Mouse (Mus musculus): ENCODE measurements at regions not wholly inside any gene's neighbourhood (a gene's known extent, or its start where the extent isn't known, plus 50 kb on each side); places are given as distances from the start of the nearest gene placed in this dataset.

GRCm38 (mm10) chr4:10670846-10671428 lies 203.4 kb upstream of the 2610301B20Rik start:
- no peak for DNase-seq (ENCODE audit: low read depth, low spot score)

DNA sequence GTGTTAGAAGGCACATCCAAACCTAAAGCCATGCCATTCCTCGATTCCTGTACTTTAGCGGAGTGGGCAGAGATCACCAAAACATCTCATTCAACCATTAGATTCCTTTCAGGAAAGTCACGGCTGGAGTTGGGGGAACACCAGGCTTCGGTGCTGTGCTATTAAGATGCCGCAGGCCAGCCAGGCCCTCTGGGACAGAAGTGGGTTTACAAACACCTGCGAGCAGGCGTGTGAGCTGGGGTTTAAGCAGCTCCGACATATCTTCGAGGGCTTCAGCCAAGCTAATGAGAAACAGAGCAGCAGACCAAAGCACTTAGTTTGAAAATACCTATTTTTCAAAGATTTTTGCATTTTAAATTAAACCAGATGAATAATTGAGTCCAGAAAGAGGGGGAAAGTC lies 183.2 kb upstream of the 2610301B20Rik start:
- DNase-seq (ENCODE audit: low read depth, low spot score), result no peak

- no peak for DNase-seq (ENCODE audit: low read depth, low spot score)
These were observed 181.4 kb upstream of the 2610301B20Rik start for GRCm38 (mm10) chr4:10692860-10693259.

DNA sequence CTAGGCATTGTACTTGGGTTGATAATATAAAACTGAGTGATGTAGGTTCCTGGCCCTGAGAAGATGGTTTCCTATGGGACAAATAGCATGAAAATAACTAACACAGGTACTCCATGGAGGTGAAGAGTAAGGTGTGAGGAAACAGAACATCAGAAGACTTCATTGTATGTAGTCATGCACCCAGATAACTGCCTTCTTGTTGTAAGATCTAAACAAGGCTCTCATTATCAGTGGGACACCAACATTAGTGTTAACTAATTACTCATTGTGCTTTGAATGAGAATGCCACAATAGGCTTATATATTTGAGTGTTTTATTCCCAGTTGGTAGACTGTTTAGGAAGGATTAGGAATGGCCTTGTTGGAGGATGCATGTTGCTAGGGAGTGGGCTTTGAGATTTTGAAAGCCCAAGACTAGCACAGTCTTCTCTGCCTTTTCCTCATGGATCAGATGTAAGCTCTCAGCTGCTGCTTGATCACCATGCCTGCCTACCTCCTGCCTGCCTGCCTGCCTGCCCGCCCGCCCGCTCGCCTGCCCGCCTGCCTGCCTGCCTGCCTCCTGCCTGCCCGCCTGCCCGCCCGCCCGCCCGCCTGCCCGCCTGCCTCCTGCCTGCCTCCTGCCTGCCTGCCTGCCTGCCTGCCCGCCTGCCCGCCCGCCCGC lies 180.7 kb upstream of the 2610301B20Rik start:
- DNase-seq (ENCODE audit: low read depth, low spot score), result peak; percentile 12

DNA sequence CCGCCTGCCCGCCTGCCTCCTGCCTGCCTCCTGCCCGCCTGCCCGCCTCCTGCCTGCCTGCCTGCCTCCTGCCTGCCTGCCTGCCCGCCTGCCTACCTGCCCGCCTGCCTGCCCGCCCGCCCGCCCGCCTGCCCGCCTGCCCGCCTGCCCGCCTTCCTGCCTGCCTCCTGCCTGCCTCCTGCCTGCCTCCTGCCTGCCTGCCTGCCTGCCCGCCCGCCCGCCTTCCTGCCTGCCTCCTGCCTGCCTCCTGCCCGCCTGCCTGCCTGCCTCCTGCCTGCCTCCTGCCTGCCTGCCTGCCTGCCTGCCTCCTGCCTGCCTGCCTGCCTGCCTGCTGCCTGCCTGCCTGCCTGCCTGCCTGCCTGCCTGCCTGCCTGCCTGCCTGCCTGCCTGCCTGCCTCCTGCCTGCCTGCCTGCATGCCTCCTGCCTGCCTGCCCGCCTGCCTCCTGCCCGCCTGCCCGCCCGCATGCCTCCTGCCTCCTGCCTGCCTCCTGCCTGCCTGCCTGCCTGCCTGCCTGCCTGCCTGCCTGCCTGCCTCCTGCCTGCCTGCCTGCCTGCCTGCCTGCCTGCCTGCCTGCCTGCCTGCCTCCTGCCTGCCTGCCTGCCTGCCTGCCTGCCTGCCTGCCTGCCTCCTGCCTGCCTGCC lies 180.1 kb upstream of the 2610301B20Rik start:
- peak; percentile 48 for DNase-seq (ENCODE audit: low read depth, low spot score)

DNA sequence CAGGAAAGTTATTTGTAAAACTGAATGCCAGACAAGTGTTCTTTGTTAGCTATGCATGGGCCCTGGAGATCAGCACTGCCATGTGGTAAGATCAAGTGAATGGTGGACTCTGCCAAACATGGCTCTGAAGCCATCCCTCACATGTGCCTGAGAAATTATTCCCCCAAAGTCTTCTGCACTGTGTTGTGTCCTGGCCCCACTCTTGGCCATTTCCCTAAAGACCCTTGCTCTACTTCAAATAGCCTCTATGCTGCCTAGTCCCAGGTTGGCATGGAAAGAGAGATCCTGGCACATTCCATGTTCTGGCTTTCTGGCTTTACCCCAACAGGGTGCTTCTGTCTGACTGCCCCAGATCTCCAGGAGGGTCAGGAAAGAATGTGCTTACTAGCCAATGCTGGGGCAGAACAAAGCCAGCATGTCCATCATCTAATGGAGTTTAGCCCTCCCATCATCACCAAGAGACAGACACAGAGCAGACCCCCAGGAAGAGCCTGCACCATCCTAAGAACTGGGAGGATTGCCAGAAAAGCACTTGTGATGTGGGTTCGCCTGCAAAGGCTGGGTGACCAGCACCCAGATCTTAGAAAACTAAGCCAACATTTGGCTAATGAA lies 177.0 kb upstream of the 2610301B20Rik start:
- no peak for DNase-seq (ENCODE audit: low read depth, low spot score)

- DNase-seq (ENCODE audit: low read depth, low spot score), result no peak
These were observed 175.7 kb upstream of the 2610301B20Rik start for GRCm38 (mm10) chr4:10698637-10699036.

GRCm38 (mm10) chr4:10701479-10701878 lies 172.8 kb upstream of the 2610301B20Rik start:
- DNase-seq (ENCODE audit: low read depth, low spot score), result no peak

GRCm38 (mm10) chr4:10703212-10703611 lies 171.1 kb upstream of the 2610301B20Rik start:
- DNase-seq (ENCODE audit: low read depth, low spot score), result no peak

DNA sequence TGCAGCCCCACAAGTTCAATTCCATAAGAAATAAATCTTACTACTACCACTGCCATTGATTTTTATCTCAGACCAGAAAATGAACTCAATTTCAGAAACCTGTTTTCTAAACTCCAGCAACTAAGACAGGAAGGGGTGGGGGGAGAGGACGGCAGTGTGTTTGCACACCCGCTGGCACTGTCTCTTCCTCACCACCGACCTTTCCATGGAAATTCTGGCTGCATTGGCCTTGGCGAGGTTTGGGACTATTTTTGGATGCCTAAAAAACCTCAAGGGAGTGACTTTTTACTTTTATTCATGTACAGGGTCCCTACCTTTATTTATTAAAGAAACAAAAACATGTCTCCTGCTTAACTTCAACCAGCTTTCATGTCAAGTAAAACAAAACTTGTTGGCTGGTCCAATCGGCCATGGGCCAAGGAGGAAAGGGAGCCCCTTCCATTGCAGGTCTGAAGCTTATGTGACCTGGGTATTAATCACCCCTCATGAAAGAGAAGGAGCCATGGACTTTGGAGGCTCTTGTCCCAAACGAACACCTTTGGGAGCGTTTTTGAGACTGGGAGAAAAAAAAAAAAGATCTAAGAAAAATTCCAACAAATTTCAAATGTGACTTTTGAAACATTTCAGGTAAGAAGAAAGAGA lies 167.2 kb upstream of the 2610301B20Rik start:
- no peak for DNase-seq (ENCODE audit: low read depth, low spot score)

- DNase-seq (ENCODE audit: low read depth, low spot score), result no peak
These were observed 166.6 kb upstream of the 2610301B20Rik start for GRCm38 (mm10) chr4:10707658-10708056.

DNA sequence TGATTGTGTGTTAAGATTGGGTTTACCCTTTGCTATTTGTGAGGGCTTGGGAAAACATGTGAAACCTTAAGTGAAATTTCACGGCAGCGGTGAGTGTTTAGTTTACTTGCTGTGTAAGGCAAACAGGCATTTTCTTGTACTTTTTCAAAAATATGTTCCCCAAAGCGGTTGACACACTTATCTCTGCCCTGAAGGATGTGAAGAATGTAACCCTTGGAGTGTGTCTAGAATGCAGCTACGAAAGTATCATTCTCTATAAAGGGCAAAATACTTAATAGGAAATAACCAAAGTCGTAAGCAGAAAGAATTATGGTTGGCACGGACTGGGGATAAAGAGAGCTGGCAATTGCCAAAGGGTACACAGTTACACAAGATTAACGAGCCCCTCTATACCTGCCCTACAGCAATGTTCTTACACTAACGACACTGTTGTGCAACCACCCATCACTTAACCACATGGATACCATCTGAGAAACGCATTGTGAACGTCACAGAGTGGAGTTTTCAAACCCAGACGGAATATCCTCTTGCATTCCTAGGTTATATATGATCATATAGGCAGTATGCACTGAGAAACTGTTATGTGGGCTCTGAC lies 162.3 kb upstream of the 2610301B20Rik start:
- no peak for DNase-seq (ENCODE audit: low read depth, low spot score)

- DNase-seq (ENCODE audit: low read depth, low spot score), result no peak
These were observed 151.0 kb upstream of the 2610301B20Rik start for GRCm38 (mm10) chr4:10723341-10723740.

GRCm38 (mm10) chr4:10727894-10728293 lies 146.4 kb upstream of the 2610301B20Rik start:
- no peak for DNase-seq (ENCODE audit: low read depth, low spot score)

- no peak for DNase-seq (ENCODE audit: low read depth, low spot score)
These were observed 129.1 kb upstream of the 2610301B20Rik start for GRCm38 (mm10) chr4:10745207-10745606.

DNA sequence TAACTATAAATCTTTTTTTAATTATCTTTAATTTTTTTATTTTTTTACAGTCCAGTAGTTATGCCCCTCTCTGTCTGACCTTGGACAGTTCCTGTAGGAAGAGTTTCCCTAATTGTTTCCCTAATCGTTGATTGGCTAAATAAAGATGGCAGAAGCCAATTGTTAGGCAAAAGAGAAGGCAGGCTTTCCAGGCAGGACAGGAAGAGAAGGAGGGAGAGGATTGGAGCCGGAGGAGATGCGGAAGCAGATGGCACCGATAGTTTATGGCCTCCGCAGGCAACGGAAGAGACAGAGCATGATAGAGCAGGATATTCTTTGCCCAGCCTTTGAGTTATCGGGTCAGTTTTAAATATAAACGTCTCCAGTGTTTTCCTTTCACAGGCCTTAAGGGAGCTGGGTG lies 125.5 kb upstream of the 2610301B20Rik start:
- DNase-seq (ENCODE audit: low read depth, low spot score), result peak; percentile 17

DNA sequence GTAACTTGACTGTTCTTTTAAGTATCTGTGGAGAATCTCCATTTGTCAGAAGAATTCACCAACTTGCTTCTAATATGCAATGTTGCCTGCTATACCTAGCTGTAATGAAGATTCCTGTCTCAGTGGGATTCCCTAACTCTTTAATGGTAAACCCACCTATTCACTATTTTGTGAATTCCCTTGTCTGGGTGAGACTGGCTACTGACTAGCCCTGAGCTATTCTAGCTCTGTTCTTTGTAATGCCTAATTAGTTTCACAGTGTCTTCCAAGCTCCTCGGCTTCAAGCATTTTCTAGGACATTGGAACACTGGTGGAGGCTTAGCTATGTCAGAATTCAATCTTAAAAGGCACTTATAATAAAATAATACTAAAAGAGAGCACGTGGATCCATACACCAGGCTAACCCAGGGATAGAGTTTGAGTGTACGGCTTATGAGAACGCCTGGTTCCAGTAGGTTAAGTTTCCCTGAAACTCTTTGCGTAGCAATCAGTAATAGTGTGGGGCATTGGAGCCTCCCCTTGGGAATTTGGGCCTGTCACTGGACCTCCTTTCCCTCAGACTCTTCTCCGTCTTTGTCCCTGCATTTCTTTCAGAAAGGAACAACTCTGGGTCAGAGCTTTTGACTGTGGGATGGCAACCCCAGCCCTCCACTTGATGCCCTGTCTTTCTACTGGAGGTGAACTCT lies 123.8 kb upstream of the 2610301B20Rik start:
- DNase-seq (ENCODE audit: low read depth, low spot score), result peak; percentile 79

DNA sequence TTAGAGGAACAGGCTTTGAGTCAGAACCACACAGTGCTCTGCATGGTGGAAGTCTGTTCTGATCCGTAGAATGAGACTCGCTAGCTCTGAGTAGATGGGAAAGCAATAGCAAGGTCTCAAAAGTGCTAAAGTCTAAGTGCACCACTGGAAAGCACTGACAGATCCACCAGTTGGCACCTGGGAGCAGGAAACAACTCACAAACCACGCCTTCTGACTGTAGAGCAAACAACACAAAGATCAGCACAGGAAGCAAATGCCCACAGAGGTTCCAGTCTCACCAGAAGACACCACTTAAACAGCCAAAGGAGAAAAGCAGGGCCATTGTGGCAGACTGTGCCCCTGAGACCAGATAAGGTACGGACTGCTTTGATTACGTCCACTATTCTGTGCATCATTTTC lies 121.1 kb upstream of the 2610301B20Rik start:
- peak; percentile 30 for DNase-seq (ENCODE audit: low read depth, low spot score)

GRCm38 (mm10) chr4:10759491-10759890 lies 114.8 kb upstream of the 2610301B20Rik start:
- no peak for DNase-seq (ENCODE audit: low read depth, low spot score)

DNA sequence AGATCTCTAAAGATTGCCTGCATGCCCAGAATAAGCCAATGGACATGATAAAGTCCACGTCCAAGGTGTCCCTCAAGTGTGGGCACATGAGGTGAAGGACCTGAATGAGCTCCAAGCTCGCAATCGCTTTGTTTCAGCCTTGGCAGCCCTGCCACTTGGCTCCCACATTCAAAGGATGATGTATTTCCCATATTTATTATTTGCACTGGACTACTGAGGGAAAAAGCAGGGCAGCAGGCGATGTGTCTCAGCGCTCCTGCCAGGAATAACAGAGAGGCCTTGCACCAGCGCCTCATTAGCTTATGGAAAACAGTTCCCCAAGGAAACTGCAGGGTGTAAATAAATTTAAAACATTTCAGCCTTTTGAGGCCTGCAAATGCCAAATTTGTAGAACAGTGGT lies 106.6 kb upstream of the 2610301B20Rik start:
- DNase-seq (ENCODE audit: low read depth, low spot score), result no peak

- no peak for DNase-seq (ENCODE audit: low read depth, low spot score)
These were observed 104.2 kb upstream of the 2610301B20Rik start for GRCm38 (mm10) chr4:10770026-10770643.
